Mouse (Mus musculus) myocyte (in vitro differentiated cells): ENCODE data around the gene Ggact. TPM values are rescaled to one million over a fixed set of nuclear protein-coding genes. Genes with fewer than 3 reads are reported as not detected.

Source experiments
- H3K27me3 ChIP-seq: one replicate; pipeline ENCODE4 v1.6.1; 2011; ENCODE audit not compliant: control insufficient read depth, insufficient read depth, insufficient read length
- H3K36me3 ChIP-seq: one replicate; pipeline ENCODE4 v1.6.1; 2011; ENCODE audit not compliant: control insufficient read depth, insufficient read depth
- H3K4me2 ChIP-seq: one replicate; pipeline ENCODE4 v1.6.1; 2011; ENCODE audit warnings: low read depth, control low read depth
- H3K4me3 ChIP-seq: one replicate; pipeline ENCODE4 v1.5.1; 2011; ENCODE audit warnings: mild to moderate bottlenecking, control low read depth, moderate library complexity
- H3K79me2 ChIP-seq: one replicate; pipeline ENCODE4 v1.6.1; 2011; ENCODE audit not compliant: control insufficient read depth, insufficient read depth
- H3ac ChIP-seq: one replicate; pipeline ENCODE4 v1.6.1; 2011; ENCODE audit not compliant: control insufficient read depth, insufficient read length
- CEBPB ChIP-seq: IDR thresholded peaks from 2 replicates; pipeline ENCODE4 v1.6.1; 2011; ENCODE audit warnings: mild to moderate bottlenecking, moderate library complexity; ENCODE audit not compliant: poor library complexity, insufficient read depth, severe bottlenecking
- E2F4 ChIP-seq: IDR thresholded peaks from one replicate; pipeline ENCODE4 v1.6.1; 2011; ENCODE audit warnings: mild to moderate bottlenecking, control low read depth, moderate library complexity; ENCODE audit not compliant: insufficient read depth
- MAX ChIP-seq: IDR thresholded peaks from one replicate; pipeline ENCODE4 v1.6.1; 2011; ENCODE audit warnings: low read depth, mild to moderate bottlenecking, control low read depth
- MYOD1 ChIP-seq, 3 experiments: IDR thresholded peaks; one replicate each; pipeline ENCODE4 v1.6.1; 2011; ENCODE audit warnings: control low read depth in 2 of 3, low read depth in 2 of 3, mild to moderate bottlenecking in 2 of 3, moderate library complexity in 1 of 3; ENCODE audit not compliant: insufficient read length in 2 of 3, control insufficient read depth in 1 of 3
- MYOG ChIP-seq, 3 experiments: IDR thresholded peaks; one replicate each; pipeline ENCODE4 v1.6.1; 2011; ENCODE audit warnings: control low read depth in 2 of 3, low read depth in 2 of 3, mild to moderate bottlenecking in 2 of 3; ENCODE audit not compliant: insufficient read length in 2 of 3, control insufficient read depth in 1 of 3, insufficient read depth in 1 of 3
- POLR2A ChIP-seq: IDR thresholded peaks from one replicate; pipeline ENCODE4 v1.6.1; 2011; ENCODE audit warnings: low read depth, mild to moderate bottlenecking, control low read depth, moderate library complexity; ENCODE audit not compliant: insufficient read length
- POLR2AphosphoS2 ChIP-seq: IDR thresholded peaks from one replicate; pipeline ENCODE4 v1.6.1; 2011; ENCODE audit warnings: low read depth, control low read depth; ENCODE audit not compliant: insufficient read length
- REST ChIP-seq: IDR thresholded peaks from one replicate; pipeline ENCODE4 v1.6.1; 2011; ENCODE audit warnings: mild to moderate bottlenecking, control low read depth, moderate library complexity; ENCODE audit not compliant: insufficient read depth, insufficient read length
- SRF ChIP-seq: IDR thresholded peaks from one replicate; pipeline ENCODE4 v1.6.1; 2011; ENCODE audit warnings: low read depth; ENCODE audit not compliant: control insufficient read depth, insufficient read length
- TCF12 ChIP-seq: IDR thresholded peaks from one replicate; pipeline ENCODE4 v1.6.1; 2011; ENCODE audit warnings: mild to moderate bottlenecking, control low read depth; ENCODE audit not compliant: poor library complexity, insufficient read depth, severe bottlenecking
- TCF3 ChIP-seq: IDR thresholded peaks from one replicate; pipeline ENCODE4 v1.6.1; 2011; ENCODE audit warnings: low read depth, control low read depth; ENCODE audit not compliant: insufficient read length
- USF1 ChIP-seq: IDR thresholded peaks from one replicate; pipeline ENCODE4 v1.6.1; 2011; ENCODE audit warnings: low read depth, mild to moderate bottlenecking, control low read depth, moderate library complexity
- polyA plus RNA-seq: library from polyadenylated mRNA; unstranded; fragments of >200 nt; fragmentation: generic; extraction: Trizol; gene quantifications from one replicate; pipeline ENCODE4 v1.2.1, GENCODE M21; 2012; ENCODE audit warnings: missing spikeins

The Ggact gene
- polyA plus RNA-seq, 1 experiment, result 17.0 TPM

DNA sequence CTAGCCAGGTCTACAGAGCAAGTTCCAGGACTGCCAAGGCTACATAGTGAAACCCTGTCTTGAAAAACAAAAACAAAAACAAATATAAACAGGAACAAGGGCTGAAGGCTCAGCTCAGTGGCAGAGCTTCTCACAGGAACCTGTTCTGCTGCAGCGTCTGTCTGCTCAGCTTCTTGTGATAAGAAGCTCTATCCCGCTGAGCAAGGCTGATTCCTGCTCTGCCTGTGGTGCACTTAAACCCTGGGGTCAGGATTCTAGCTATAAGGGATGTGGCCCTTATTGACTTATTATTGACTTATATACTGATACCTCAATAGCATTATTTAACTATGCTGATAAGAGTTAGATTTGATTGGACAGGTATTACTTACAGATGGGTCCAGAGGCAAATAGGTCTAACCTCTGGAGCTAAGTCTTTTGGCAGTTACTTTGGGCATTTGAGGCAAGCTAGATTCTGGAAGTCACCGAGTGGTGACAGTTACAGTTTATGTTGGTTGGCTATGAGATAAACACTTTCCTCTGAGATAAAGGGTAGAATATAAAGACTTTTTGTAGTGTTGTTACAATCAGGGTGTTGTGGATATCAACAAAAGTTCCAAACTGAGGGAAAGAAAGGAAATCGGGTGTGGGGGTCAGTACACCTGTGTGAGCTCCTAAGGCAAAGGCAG lies 48.0 kb downstream of the Ggact start:
- no peaks in the 10 kb centered on the region for H3K27me3 ChIP-seq
- no peaks in the 10 kb centered on the region for H3K79me2 ChIP-seq
- H3K36me3 ChIP-seq, result no peaks in the 10 kb centered on the region
- H3K4me2 ChIP-seq, result no peak overlapping the region
- no peak overlapping the region for H3K4me3 ChIP-seq
- TF ChIP-seq SRF (no peak), USF1 (no peak), REST (no peak), MYOG (IDR thresholded peaks at IDR 0.05; ENCODE audit: control insufficient read depth in 1 of 3, insufficient read depth in 1 of 3, insufficient read length in 2 of 3, low read depth in 2 of 3) (no peak), MYOD1 (IDR thresholded peaks at IDR 0.05; ENCODE audit: control insufficient read depth in 1 of 3, insufficient read length in 2 of 3, low read depth in 2 of 3) (no peak), MAX (no peak), POLR2AphosphoS2 (no peak), CEBPB (no peak), TCF12 (no peak), TCF3 (no peak), E2F4 (no peak), POLR2A (no peak)
- H3ac ChIP-seq, result no peak overlapping the region

DNA sequence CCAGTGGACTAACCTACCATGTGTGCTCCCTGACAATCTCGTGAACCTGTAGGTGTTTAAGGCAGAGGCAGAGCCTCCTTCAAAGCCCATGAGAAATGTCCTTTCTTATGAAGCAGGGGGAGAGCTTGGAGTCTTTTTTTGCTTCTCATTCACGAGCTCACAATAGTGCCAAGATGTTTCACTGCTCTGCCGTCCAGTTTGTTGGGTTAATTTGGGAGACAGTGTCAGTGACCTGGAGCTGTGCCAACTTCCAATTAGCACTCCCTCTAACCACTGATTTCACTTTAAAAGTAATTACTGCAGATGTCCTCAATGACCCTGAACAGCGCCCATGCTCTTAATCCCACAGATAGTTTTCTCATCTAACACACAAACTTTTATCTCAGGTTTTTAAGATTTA lies 50.9 kb downstream of the Ggact start:
- Histone ChIP-seq H3K79me2 (no peaks in the 10 kb centered on the region), H3K27me3 (no peaks in the 10 kb centered on the region), H3ac (no peak overlapping the region), H3K36me3 (no peaks in the 10 kb centered on the region), H3K4me3 (no peak overlapping the region), H3K4me2 (no peak overlapping the region)
- TF ChIP-seq TCF12, result no peak
- no peak for TF ChIP-seq TCF3
- no peak for TF ChIP-seq MYOD1 (IDR thresholded peaks at IDR 0.05; ENCODE audit: control insufficient read depth in 1 of 3, insufficient read length in 2 of 3, low read depth in 2 of 3)
- no peak for TF ChIP-seq CEBPB
- no peak for TF ChIP-seq SRF
- TF ChIP-seq REST, result no peak
- no peak for TF ChIP-seq POLR2AphosphoS2
- no peak for TF ChIP-seq POLR2A
- no peak for TF ChIP-seq USF1
- no peak for TF ChIP-seq MAX
- TF ChIP-seq MYOG (IDR thresholded peaks at IDR 0.05; ENCODE audit: control insufficient read depth in 1 of 3, insufficient read depth in 1 of 3, insufficient read length in 2 of 3, low read depth in 2 of 3), result no peak
- TF ChIP-seq E2F4, result no peak

DNA sequence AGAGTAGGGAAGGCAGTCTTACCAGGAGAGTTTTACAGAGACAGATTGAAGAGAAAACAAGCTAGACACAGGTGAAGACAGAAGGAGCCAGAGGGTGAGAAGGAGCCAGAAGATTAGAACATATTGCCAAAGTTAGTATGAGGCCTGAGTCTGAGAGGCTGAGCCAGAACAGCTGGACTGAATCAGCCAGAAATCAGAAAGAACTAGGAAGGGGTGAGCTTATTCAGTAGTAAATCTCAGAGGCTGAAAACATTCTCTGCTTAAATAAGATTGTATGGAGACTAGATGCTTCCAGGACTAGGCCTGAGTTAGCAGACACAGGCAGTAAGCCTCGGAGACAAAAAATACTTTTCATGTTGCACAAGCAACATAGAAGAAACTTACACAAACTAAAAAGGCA lies 53.8 kb downstream of the Ggact start:
- TF ChIP-seq CEBPB (no peak), TCF12 (no peak), MAX (no peak), TCF3 (no peak), POLR2AphosphoS2 (no peak), MYOD1 (IDR thresholded peaks at IDR 0.05; ENCODE audit: control insufficient read depth in 1 of 3, insufficient read length in 2 of 3, low read depth in 2 of 3) (no peak), E2F4 (no peak), SRF (no peak), POLR2A (no peak), USF1 (no peak), MYOG (IDR thresholded peaks at IDR 0.05; ENCODE audit: control insufficient read depth in 1 of 3, insufficient read depth in 1 of 3, insufficient read length in 2 of 3, low read depth in 2 of 3) (no peak), REST (no peak)
- Histone ChIP-seq H3K36me3 (no peaks in the 10 kb centered on the region), H3K79me2 (no peaks in the 10 kb centered on the region), H3K4me2 (no peak overlapping the region), H3ac (no peak overlapping the region), H3K4me3 (no peak overlapping the region), H3K27me3 (no peaks in the 10 kb centered on the region)

DNA sequence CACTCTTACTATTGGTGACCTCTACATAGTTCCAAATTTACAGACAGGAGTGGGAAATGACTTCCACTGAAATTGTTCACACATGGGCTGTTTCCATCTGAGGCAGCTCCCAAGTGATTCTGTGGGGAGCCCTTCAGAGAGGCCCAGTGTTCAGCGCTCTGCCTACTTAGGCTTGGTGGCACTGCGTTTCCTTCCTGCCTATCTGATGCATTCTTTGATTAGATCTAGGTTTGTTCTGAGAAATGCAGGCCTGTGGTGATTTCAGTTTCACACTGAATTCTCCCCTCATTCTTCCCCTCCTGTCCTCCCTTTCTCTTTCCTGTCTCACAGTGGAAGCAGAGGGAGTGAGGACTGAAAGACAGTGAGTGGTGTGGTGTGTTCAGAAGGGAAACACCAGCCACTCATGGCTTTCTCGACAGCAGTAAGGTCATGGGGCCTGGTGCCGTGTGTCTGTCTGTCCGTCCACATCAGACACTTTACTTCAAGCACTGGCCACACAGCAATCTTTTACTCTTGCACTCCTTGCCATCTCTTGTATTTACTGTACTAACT lies 61.0 kb downstream of the Ggact start:
- Histone ChIP-seq H3K79me2 (no peaks in the 10 kb centered on the region), H3K4me2 (no peak overlapping the region)

DNA sequence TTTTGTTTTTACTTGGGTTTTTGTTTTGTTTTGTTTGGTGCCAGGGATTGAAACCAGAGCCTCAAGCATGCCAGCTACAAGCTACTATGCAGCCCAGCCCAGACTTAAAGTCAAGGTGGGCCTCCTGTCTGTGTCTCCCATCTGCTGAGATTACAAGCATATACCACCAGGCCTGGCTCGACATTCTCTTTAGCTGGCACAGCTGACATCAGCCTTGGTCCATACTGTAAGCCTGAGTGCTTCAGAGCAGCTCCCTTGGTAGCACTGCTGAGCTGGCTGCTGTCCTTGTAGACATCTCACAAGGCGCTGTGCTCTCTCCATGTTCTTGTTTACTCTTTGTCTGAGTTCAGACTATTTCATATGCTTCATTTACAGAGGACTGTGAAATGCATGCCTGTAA lies 76.5 kb downstream of the Ggact start:
- Histone ChIP-seq H3K27me3 (no peaks in the 10 kb centered on the region), H3K4me2 (no peak overlapping the region), H3K79me2 (no peaks in the 10 kb centered on the region), H3ac (no peak overlapping the region), H3K36me3 (no peaks in the 10 kb centered on the region), H3K4me3 (no peak overlapping the region)
- TF ChIP-seq CEBPB (no peak), POLR2AphosphoS2 (no peak), E2F4 (no peak), MYOG (IDR thresholded peaks at IDR 0.05; ENCODE audit: control insufficient read depth in 1 of 3, insufficient read depth in 1 of 3, insufficient read length in 2 of 3, low read depth in 2 of 3) (no peak), REST (no peak), POLR2A (no peak), SRF (no peak), MYOD1 (IDR thresholded peaks at IDR 0.05; ENCODE audit: control insufficient read depth in 1 of 3, insufficient read length in 2 of 3, low read depth in 2 of 3) (no peak), MAX (no peak), USF1 (no peak), TCF3 (no peak), TCF12 (no peak)

More for the DNA sequence above, 61.0 kb downstream of the Ggact start:
- TF ChIP-seq MAX (no peak), MYOD1 (IDR thresholded peaks at IDR 0.05; ENCODE audit: control insufficient read depth in 1 of 3, insufficient read length in 2 of 3, low read depth in 2 of 3) (no peak)
- H3K27me3 ChIP-seq, result no peaks in the 10 kb centered on the region
- H3ac ChIP-seq, result no peak overlapping the region
- H3K36me3 ChIP-seq, result no peaks in the 10 kb centered on the region
- no peak overlapping the region for H3K4me3 ChIP-seq
